Mouse (Mus musculus): ENCODE data around the gene Atrnl1. TPM values are rescaled to one million over a fixed set of nuclear protein-coding genes. Genes with fewer than 3 reads are reported as not detected.

Atrnl1 gene
- 1 to 10 TPM in 1 of 2 experiments, under 1 TPM in 1; 0.27 to 7.5 TPM for polyA plus RNA-seq (2012; fragmentation: generic; extraction: Trizol)

DNA sequence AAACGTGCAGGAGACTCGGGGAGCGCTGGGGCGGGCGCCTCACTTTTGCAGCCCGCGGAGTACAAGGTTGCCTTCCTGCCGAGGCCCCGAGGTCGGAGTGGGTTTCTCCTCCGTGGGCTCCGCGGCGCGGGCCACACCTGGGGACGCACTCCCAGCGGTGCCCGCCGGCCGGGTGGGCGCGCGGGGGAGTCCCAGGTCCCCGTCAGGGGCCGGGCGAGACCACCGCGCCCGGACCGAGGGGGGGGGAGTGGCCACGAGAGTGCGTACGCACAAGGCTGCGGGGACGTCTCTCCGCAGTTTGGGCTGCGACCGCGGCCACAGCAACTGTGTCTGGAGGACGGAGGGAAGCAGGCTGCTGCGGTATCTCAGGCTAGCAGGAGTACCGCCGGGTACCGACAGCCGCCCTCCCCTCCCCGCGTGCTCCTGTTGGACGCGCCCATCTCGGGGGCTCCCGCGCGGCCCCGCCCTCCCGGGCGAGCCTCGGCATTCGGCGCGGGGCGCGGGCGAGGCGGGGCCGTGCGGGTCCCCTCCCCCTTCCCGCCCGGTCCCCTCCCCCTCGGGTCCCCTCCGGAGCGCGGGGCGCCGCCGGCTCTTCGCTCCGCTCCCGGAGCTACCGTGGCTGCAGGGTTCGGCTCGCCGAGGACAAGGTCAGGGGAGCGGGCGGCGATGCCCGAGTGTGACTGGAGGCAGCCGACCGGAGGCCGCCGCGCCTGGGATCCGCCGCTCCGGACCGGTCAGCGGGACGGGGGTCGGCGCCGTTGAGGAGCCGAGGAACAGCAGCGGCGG is at the start of gene Atrnl1:
Gene Atrnl1, plus strand, starts transcription at position 559 of the 786 bp plus-strand sequence.

Other genes starting within 250 kb of the Atrnl1 start
- gene Trub1, start 158.1 kb upstream of the Atrnl1 start, polyA plus RNA-seq (2012; fragmentation: generic; extraction: Trizol) = 1 to 10 TPM; 1.8 to 6.2 TPM